Mouse (Mus musculus): ENCODE measurements around the gene Pdlim1.
"Not testable (repeated sequence)": the region's sequence is repeated elsewhere in the genome, so short reads cannot be mapped to it uniquely, and the experiment has no call there.

Gene Pdlim1

DNA sequence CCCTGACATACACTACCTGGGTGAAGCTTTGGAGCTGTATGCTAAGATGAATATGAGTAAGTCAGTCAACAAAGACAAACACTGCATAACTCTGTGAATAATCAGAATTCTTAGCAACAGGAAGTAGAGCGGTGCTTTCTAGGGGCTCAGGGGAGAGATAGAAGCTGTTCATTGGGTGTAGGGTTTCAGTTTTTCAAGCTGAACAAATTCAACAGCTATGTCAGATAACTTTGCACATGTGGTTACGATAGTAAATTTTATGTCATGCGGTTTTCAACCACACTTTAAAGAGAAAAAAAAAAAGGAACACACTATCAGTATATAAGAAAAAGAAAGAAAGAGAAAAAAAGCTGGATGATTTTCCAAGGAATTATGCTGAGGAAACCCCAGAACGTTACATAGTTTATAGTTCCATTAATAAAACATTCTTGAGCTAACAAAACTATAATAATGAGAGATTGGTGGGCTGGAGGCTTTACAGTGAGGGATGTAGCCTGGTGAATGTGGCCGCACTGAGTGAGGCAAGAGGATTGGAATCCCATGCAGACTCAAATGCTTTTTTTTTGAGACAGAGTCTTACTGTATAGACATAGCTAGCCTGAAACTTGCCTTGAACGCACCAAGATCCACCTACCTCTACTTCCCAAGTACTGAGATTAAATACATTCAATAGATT, 33.3 kb downstream of the Pdlim1 start:
- DNase-seq: no peak

DNA sequence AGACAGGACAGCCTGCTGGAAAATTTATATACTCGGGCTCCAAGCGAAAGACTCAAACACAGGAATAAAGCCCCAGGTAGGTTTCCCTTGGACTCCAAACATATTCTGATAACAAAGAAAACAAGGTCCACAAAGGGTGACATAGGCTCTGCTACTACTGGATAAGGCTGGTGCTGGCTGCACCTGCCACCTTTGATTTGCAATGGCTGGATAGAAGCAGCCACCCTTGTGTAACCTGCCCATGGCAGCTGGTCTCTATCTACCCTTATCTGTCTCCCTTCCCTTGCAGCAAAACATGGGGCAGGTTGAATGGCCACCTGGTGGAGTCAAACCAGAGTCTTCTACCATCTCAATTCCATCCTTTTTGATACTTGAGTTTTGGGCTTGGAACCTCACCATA, 39.1 kb downstream of the Pdlim1 start:
- no peak for DNase-seq

DNA sequence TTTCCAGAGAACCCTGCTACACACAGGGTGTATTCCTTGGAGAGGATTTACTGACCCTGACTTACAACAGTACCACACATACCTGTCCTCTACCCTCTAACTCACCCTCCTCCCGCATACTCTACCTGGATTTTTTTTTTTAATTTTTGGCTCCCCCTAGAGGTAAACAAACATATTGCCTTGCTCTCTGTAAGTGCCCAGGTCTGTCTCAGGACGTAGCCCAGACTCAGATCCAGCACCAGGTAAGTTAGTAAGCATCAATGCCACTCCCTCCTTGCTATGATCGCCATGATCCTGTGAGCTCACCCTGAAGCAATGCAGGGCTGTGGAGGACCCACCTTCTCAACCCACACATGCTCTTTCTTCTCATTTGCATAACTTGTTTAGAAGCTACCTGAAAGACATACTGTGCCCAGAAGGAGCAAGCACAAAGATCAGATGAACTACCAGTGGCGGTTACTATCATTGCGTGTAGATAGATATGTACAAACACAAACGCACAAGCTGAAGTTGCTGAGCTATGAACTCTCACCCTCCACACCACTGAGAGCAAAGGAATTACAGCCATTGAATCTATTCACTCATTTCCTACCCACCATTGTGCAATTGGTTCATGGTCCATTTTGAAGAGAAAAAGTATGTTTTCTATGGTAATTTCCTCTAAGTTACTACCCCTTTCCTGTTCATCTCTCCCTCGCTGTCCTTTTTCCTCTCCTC, 39.7 kb downstream of the Pdlim1 start:
- no peak for DNase-seq

DNA sequence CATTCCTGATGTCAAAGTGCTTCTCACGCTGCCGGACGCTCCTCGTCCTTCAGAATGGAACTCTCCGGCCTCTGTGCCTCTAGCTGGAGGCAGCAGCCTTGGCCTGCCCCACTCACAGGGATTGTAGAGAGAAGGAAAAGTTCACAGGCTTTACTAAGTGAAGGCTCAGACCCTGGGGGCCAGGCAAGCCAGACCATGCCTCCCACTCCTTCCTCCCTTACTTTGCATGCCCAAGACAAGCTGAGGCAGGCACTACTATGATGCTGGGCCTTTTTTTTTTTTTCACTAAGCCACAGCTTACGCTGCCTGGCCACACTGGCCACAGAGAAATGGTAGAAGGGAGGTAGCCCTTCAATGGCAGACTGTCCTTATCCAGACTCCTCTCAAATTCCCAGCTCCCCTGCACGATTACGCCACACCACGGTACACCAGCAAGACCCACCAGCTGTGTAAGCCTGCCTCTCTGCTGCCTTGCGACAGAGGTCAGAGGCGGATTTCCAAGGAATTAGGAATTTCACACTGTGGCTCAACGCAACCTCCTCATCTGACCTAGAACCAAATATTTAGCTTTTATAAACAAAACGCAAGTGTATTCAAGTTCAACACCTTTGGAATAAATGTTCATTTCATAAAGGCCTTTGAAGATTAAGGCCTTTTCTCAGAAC, 40.4 kb downstream of the Pdlim1 start:
- DNase-seq: no peak

DNA sequence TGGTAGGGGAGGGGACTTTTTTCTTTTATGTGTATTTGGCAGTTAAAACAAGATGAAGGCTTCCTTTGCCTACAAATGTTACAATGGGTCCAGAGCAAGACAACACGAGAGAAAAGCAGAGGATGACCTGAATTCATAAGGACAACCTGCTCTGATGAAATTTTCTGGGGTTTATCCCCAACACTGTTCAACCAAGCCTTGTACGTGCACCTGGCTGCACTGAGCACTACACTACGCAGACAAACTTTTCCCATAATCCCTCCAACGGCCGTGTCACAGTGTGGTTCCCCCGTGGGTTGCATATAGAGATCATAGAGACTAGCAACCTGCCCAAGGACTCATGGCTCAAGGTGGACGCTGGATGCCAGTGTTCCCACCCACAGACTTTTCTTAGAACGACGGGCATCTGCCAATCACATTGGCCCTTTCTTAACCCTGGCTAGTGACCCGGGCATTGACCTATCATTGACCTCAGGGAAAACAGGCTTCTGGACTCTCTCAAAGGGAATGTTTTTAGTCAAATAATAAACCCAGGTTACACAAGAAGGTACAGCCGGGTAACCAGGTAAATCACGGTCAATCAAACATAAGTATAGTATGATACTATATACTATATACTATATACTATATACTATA, 45.0 kb downstream of the Pdlim1 start:
- DNase-seq: no peak

DNA sequence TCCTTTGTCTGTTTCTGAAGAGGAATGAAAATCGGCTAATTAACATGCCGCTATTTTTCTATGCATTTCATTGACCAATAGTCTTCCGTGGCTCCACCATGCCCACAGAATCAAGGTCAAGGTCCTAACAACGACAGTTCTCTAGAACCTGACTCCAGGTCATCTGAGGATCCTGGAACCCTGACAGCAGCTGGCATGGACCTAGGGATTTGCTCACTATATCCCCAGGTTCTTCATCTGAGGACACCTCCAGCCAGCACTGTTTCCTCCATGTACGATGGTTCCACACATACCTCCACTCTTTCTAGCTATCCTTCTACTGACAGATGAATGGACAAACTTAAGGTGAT, 45.9 kb downstream of the Pdlim1 start:
- DNase-seq: no peak

DNA sequence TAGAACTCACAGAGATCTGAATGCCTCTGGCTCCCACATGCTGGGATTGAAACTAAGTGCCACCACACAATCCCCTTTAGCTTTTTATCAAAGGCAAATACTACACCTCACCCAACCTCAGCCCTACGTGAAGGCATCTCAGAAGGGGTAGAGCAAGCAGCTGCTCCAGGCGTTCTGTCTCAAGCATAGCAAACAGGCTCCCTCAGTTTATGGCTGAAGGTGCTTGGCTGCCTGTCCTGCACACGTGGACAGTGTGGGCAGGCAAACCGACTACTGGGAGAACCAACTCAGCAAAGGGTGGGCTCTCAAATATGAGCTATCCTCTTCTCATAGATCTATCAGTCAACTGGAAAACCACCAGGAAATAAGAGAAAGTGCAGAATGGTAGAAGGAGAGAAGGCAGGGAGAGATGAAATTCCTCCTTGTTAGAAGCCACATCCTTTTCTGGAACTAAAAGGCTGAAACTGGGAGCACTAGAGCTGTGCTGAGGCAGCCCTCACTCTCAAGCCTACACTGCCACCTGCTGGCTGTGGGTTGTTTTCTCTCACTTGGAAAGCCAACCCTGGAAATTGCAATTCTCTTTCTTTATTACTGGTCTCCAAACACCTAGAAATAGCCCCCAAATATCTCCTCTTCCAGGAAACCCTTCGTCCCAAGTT, 46.4 kb downstream of the Pdlim1 start:
- peak; percentile 75 for DNase-seq

DNA sequence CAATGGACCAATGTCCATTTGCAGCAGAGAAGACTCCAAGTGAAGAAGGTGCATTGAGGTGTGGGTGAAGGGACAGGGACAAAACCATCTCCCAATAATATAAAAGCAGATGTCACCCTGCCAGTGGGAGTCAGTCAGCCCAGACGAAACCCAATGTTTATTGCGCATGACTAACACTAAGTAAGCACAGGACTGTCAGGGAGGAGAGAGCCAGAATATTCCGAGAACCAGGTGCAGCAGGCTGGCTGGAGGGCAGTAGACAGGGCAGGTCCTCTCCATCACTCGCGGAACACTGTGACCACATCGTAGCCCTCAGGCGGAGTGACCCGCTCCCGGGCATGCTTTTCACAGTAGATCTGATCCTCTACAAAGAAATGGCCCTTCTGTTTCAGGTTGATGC, 49.3 kb downstream of the Pdlim1 start:
- not testable (repeated sequence) for DNase-seq

DNA sequence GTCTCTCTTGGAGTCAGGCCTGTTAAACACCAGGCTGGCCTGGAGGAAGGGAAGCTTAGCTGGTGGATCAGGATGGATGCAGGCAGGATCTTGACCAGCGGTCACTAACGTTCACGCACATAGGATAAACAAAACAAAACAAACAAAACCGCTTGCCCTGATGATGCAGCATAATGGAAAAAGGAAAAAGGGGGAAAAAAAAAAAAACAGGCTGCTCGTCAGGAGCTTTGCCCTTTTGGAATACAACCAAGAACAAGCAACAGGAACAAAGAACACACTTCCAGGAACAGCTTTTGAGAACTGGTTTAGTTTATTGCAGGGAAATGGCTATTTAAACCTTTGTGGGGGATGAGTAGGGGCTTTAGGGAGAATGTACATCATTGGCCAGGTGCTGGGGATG, 50.8 kb downstream of the Pdlim1 start:
- no peak for DNase-seq

DNA sequence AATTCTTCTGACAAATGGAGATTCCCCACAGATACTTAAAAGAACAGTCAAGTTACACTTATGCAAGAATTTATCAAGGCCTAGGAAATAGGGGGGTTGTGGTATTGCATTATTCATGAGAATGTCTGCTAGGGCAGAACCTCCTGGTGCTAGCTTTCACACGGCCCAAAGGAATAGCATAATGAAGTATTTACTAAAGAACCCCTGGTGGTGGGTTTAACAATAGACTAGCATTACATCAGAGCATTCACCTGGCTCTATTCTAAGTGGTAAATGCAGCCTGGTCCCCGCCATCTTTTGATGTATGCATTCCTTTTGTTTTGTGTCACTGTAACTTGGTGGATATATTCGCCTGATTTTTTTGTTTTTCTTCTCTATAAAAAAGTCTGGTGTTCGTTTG, 68.7 kb downstream of the Pdlim1 start:
- not testable (repeated sequence) for DNase-seq

DNA sequence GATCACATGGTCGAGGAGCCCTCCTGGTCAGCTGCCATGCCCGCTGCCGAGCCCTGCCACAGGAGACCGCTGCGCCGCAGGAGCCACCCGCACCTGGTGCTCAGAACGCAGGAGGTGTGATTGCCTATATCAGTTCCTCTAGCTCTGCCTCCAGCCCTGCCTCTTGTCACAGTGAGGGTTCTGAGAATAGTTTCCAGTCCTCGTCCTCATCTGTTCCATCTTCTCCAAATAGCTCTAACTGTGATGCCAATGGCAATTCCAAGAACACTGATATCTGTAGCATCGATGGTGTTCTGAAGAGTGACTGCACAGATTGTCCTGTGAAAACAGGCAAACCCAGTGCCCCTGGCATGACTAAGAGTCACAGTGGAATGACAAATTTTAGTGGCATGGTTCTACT, 81.0 kb downstream of the Pdlim1 start:
- no peak for DNase-seq

DNA sequence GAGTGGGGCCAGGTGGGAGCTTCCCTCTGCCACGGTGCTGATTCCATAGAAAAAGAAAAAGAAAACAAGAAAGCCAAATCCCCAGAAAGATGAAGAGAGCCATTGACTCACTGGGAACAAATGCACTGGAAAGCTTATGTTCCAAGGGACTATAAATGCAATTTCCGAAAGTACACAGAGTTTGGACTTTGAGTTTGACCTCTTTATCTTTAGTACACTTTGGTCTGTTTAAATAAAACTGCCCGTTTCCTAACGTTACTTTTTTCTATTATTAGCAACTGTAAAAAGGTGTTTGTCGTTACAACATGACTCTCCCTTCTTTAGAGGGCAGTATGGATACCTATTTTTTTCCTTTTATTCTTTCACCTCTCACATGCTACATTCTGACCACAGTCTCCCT, 84.5 kb downstream of the Pdlim1 start, which contains the start of gene Cyp2c70:
Gene Cyp2c70 (minus strand): TSS at position 174 of the 400 bp plus-strand sequence.
- DNase-seq: no peak

DNA sequence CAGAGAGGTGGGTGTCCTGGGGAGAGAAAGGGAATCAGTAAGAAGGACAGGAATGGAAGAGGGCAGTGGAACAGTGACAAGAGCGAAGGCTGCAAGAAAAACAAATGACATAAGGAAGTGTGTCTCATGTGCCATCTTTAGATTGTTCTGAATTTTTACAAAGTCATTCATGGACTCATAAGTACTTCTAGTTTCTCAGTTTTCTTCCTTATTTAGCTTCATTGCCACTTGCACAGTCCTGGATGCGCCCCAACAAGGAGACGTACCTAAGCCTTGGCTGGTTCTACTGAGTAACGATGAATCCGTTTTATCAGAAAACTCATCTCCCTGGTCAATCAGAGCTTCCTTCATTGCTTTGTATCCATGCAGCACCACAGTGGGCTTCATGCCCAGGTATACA, 88.0 kb downstream of the Pdlim1 start:
- DNase-seq: no peak

DNA sequence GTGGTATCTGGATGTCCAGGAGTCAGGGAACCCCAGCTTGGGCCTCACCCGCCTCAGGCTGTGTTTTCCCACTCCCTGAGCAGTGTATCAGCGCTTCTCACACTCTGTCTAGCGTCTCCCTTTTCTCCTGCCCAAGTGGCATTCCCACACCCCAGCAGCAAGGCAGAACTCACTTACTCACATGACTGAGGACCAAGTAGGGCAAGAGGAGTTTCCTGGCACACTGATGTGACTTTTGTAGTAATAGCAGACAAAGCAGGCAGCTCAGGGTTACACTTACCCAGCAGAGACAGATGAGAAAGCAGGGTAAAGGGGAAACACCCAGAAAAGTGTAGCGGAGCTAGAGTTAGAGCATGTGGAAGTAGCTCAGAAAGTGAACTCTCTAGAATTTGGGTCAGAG, 93.3 kb downstream of the Pdlim1 start:
- no peak for DNase-seq

Measured in lung, postnatal 36 days (tissue).